Mouse (Mus musculus) CD4-positive naive resting alpha-beta T cell, adult 76 days (primary cell): ENCODE results near the gene Gle1. TPM values are rescaled to one million over a fixed set of nuclear protein-coding genes. Genes with fewer than 3 reads are reported as not detected.

Experiments
- total RNA-seq: library from RNA; stranded (reverse); gene quantifications from one replicate; pipeline ENCODE4 v1.2.4, GENCODE M21; 2023

Gle1 gene
- total RNA-seq: 78.1 TPM

DNA sequence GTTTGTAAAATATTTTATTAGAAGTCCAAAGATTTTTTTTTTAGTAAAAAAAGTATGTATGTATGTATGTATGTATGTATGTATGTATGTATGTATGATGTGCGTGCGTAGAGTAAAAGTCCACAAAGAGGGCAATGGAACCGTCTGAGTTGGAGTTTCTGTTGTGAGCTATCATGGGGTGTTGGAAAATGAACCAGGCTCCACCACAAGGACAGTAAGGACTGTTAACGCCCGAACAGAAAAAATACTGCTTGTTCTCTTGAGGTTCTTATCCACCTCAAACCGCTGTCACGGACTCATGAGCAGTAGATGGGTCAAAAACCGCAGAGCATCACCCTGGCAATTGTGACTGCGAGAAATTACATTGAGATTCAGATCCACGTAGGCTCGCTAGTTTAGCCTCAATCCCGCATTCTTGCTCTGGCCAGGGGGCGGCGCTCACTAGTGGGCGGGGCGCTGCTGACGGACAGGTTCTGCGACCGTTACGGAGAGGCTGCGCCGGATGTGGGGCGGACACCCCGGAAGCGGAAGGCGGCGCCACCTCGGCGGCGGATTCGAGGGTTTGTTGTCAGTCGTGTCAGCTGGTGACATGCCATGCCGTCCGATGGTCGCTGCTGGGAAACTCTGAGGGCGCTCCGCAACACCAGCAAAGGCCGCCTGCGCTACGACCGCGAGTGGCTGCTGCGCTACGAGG is at the start of gene Gle1:
Gene Gle1, plus strand, starts transcription at position 521 of the 694 bp plus-strand sequence.

DNA sequence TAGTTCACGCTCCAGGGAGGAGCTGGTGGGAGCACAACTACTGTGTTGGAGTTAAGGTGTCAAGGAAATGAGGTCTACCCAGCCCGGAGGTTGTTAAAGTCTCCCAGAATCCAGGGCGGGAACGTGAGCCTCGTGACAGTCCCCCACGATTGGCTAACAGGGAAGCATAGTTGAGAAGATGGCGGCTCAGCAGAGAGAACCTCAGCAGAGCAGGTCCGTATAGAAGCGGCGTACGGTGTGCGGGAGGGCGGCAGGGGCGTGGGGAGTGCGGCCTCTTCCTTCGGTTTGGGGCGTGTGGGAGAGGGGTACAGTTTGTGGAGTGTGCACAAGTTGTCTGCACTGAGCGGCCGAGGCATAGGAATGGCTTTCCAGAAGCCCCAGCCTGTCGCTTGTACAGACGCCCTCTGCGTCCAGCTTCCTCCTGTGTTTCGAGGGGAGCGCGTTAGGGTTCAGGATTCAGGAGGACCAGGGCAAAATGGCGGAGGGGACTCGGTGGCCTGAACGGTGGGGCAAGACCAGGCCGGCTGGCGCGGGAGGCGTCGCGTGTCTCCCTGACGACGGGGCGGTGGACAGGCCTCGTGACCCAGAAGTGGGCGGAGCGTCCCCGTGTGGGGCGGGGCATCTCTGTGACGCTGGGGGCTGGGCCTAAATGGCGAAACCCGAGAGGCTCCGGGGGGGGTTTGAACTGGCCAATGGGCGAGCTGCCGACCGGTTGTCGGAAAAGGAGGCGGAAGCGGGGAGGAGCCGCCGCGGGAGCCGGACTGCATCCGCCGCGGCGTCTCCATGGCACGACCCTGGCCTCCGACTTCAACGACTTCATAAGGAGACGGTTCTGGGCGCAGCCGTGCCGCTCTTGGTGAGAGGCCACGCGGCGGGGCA is 45.9 kb upstream of the Gle1 start, which contains the start of gene Odf2:
Gene Odf2, plus strand, starts transcription at position 156 of the 879 bp plus-strand sequence.

DNA sequence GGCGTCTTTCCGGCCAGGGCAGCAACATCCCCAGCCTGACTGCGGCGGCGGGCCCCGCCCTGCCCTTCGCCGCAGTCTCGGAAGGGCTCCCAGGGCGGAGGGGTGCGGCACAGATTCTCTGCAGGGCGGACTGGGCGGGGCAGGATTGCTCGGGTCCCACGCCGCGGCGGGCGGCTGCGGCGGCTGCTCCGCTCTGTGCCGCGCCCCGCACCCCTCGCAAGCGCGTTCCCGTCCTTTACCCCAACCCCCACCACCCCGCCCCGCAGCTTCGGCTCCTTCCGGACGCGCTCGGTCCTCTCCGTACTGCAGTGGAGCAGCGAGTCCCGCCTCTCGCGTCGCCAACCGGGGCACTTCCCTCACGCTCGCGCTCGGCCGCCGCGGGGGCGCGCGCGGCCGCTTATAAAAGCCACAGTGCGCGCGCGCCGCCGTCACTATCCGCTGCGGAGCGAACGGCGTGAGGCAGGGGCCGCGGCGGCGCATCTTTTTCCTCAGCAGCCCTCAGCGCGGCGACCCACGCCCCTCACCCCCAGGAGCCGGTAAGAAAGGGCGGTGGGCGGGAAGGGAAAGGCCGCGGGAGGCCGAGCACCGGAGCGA is 30.1 kb downstream of the Gle1 start, which contains the start of gene Sptan1:
Gene Sptan1, plus strand, starts transcription at position 311 of the 594 bp plus-strand sequence.

Other genes with a start within 250 kb of the Gle1 start
- not detected for gene Gm13420, start 183.7 kb upstream of the Gle1 start, total RNA-seq
- not detected for gene Gm13547, start 176.1 kb upstream of the Gle1 start, total RNA-seq
- 3.5 TPM for gene Coq4, start 147.9 kb upstream of the Gle1 start, total RNA-seq
- 33.9 TPM for gene Trub2, start 146.9 kb upstream of the Gle1 start, total RNA-seq
- gene Slc27a4, start 132.8 kb upstream of the Gle1 start, total RNA-seq: 13.9 TPM
- gene Urm1, start 115.4 kb upstream of the Gle1 start, total RNA-seq: 59.4 TPM
- 2.2 TPM for gene Cercam, start 66.3 kb upstream of the Gle1 start, total RNA-seq
- 82.2 TPM for gene Odf2, start 46.2 kb upstream of the Gle1 start, total RNA-seq
- 284 TPM for gene Sptan1, start 30.1 kb downstream of the Gle1 start, total RNA-seq
- 0.73 TPM for gene Wdr34, start 113.5 kb downstream of the Gle1 start, total RNA-seq
- 207 TPM for gene Set, start 122.0 kb downstream of the Gle1 start, total RNA-seq
- 0.67 TPM for gene Pkn3, start 142.3 kb downstream of the Gle1 start, total RNA-seq
- 10.0 TPM for gene Zdhhc12, start 158.2 kb downstream of the Gle1 start, total RNA-seq
- 81.2 TPM for gene Zer1, start 189.2 kb downstream of the Gle1 start, total RNA-seq
- gene Tbc1d13, start 198.3 kb downstream of the Gle1 start, total RNA-seq: 30.3 TPM
- gene Endog, start 236.1 kb downstream of the Gle1 start, total RNA-seq: 13.2 TPM
- gene Spout1, start 243.0 kb downstream of the Gle1 start, total RNA-seq: 19.0 TPM